Mouse (Mus musculus): ENCODE data around the gene Gabra4. TPM values are rescaled to one million over a fixed set of nuclear protein-coding genes. Genes with fewer than 3 reads are reported as not detected.

The Gabra4 gene
- 8.4 and 11.2 TPM in 2 replicates for polyA plus RNA-seq (2015; fragmentation: Nextera tagmentation; extraction: Ambion mirVana)

- Histone ChIP-seq H3K27me3 (replicated peaks) (peaks cover 20% of the 10 kb centered on the region; the same call in 1 of the 2 replicates), H3K9me3 (no peaks in the 10 kb centered on the region), H3K4me3 (replicated peaks) (peak within 1 kb of the TSS; percentile 53), H3K4me1 (peaks cover 7% of the 10 kb centered on the region; the same call in 1 of the 2 replicates), H3K9ac (no peak within 1 kb of the TSS), H3K4me2 (peak within 1 kb of the TSS; percentile 96), H3K27ac (no peak within 1 kb of the TSS), H3K36me3 (no peaks in the 10 kb centered on the region)
- ATAC-seq (ENCODE audit: insufficient read depth, low FRiP score, low read depth): peak; percentile 56
- under 1% methylated on average over 15 of the region's 15 CpGs for WGBS
Observed at GRCm38 (mm10) chr5:71658115-71658497, at the start of gene Gabra4. Gene Gabra4, minus strand, starts transcription at chr5:71658308.

DNA sequence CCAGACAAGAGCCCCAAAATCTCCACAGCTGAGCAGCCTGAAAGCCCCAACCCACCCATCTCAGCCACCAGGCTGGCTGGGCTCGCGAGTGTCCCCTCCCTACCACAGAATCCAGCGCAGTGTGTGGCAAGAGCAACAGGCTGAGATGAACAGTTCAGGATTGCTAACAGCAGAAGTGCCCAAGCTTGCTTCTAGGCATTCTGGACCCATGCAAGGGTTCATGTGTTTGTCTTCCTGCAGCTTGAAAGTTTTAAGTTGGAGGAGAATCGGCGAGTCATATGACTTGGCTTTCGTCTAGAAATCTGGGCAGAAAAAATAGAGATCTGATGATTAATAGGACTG lies 43.1 kb upstream of the Gabra4 start:
- Histone ChIP-seq H3K36me3 (no peaks in the 10 kb centered on the region), H3K27ac (no peak overlapping the region), H3K4me1 (peaks cover 4% of the 10 kb centered on the region; the same call in 1 of the 2 replicates), H3K9me3 (no peaks in the 10 kb centered on the region), H3K9ac (no peak overlapping the region), H3K4me3 (replicated peaks) (peak overlapping the region; percentile 47), H3K27me3 (replicated peaks) (0 out of 2 replicates have a peak, but pooled peaks cover 3% of the 10 kb centered on the region), H3K4me2 (peak overlapping the region; percentile 80)
- peak; percentile 67; the same call in 1 of the 2 replicates for ATAC-seq (ENCODE audit: insufficient read depth, low FRiP score, low read depth)
- 1% methylated on average over 6 of the region's 6 CpGs for WGBS

GRCm38 (mm10) chr5:71700468-71701272 lies 42.6 kb upstream of the Gabra4 start:
- ATAC-seq (ENCODE audit: insufficient read depth, low FRiP score, low read depth): peak; percentile 87
- under 1% methylated on average over 46 of the region's 46 CpGs for WGBS
- Histone ChIP-seq H3K4me1 (peaks cover 4% of the 10 kb centered on the region; the same call in 1 of the 2 replicates), H3K36me3 (no peaks in the 10 kb centered on the region), H3K4me2 (peak overlapping the region; percentile 80), H3K4me3 (replicated peaks) (peak overlapping the region; percentile 47), H3K9ac (no peak overlapping the region), H3K27ac (no peak overlapping the region), H3K27me3 (replicated peaks) (0 out of 2 replicates have a peak, but pooled peaks cover 3% of the 10 kb centered on the region), H3K9me3 (no peaks in the 10 kb centered on the region)

DNA sequence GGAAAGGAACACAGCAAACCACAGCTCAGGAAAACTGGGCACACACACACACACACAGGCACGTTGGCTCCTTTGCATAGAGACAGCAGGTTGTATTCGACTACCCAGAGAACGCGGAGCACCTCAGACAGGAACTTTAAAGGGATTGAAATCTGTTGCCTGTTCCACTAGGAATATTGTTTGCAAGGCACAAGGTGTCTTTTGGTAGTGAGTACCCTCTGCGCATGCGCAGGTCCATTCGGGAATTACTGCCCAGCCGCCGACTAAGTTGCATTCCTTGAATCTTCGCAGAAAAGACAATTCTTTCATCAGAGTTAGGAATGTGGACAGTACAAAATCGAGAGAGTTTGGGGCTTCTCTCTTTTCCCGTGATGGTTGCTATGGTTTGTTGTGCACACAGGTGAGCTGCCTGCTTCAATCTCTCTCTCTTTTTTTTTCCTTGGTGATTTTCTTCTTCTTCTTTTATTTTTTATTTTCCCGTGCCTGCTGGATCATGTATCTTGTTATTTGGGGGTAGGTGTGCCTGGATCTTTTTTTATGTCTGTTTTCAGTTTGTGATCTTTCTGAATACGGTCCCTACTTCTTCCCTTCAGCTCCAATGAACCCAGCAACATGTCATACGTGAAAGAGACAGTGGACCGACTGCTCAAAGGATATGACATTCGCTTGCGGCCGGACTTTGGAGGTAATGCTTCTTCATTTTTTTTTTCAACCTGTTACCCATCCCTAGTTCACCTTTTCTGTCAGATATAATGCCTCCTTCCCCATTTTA lies 41.8 kb upstream of the Gabra4 start:
- no peaks in the 10 kb centered on the region for H3K36me3 ChIP-seq
- H3K4me2 ChIP-seq: peak overlapping the region; percentile 80
- no peak overlapping the region for H3K9ac ChIP-seq
- H3K27ac ChIP-seq: no peak overlapping the region
- H3K4me1 ChIP-seq: peaks cover 4% of the 10 kb centered on the region; the same call in 1 of the 2 replicates
- H3K4me3 ChIP-seq (replicated peaks): peak overlapping the region; percentile 47
- H3K27me3 ChIP-seq (replicated peaks): 0 out of 2 replicates have a peak, but pooled peaks cover 3% of the 10 kb centered on the region
- no peaks in the 10 kb centered on the region for H3K9me3 ChIP-seq
- WGBS: 1% methylated on average over 19 of the region's 19 CpGs
- ATAC-seq (ENCODE audit: insufficient read depth, low FRiP score, low read depth): no peak

- Histone ChIP-seq H3K36me3 (no peaks in the 10 kb centered on the region), H3K27ac (no peak overlapping the region), H3K9me3 (no peaks in the 10 kb centered on the region), H3K4me3 (replicated peaks) (no peak overlapping the region), H3K9ac (no peak overlapping the region), H3K27me3 (replicated peaks) (no peaks in the 10 kb centered on the region), H3K4me2 (no peak overlapping the region), H3K4me1 (no peaks in the 10 kb centered on the region)
- 42% methylated on average over 4 of the region's 4 CpGs for WGBS
- no peak for ATAC-seq (ENCODE audit: insufficient read depth, low FRiP score, low read depth)
Observed at GRCm38 (mm10) chr5:71665593-71665992, 7.5 kb upstream of the Gabra4 start.

DNA sequence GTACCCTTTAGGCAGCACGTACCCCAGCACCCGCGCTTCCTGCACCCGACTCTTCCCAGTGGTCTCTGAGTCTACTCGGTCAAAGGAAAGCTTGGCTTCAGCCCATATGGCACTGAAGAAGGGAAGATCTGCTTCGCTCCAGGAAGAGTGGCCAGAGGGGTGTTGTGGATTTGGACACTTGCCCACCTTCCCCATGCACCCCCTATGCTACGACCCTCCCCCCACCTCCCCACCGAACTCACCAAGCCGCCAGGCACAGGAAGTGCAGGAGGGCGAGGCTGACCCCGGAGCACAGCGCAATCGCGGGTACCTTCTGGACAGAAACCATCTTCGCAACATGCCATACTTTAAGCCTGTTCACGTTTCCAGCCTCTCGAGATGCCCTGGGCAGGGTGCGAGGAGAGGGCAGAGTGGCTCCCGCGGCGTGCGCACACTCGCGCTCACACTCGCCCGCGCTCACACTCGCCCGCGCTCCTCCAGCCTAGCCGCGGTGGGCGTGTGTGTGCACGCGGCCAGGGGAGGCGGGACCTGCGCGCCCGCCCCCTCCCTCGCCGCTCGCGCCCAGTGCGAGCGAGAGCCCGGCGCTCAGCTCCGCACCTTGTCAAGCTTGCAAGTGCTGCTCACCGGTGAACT lies 510 bp downstream of the Gabra4 start, which contains the start of gene Gabrb1:
Gene Gabrb1 (plus strand): TSS at position 632 of the 633 bp plus-strand sequence.
- H3K4me2 ChIP-seq: peak within 1 kb of the TSS; percentile 96
- H3K4me1 ChIP-seq: peaks cover 7% of the 10 kb centered on the region; the same call in 1 of the 2 replicates
- peak within 1 kb of the TSS; percentile 53 for H3K4me3 ChIP-seq (replicated peaks)
- peak; percentile 89 for ATAC-seq (ENCODE audit: insufficient read depth, low FRiP score, low read depth)
- H3K27ac ChIP-seq: no peak within 1 kb of the TSS
- peaks cover 20% of the 10 kb centered on the region; the same call in 1 of the 2 replicates for H3K27me3 ChIP-seq (replicated peaks)
- H3K9me3 ChIP-seq: no peaks in the 10 kb centered on the region
- WGBS: under 1% methylated on average over 49 of the region's 49 CpGs
- no peak within 1 kb of the TSS for H3K9ac ChIP-seq
- H3K36me3 ChIP-seq: no peaks in the 10 kb centered on the region

DNA sequence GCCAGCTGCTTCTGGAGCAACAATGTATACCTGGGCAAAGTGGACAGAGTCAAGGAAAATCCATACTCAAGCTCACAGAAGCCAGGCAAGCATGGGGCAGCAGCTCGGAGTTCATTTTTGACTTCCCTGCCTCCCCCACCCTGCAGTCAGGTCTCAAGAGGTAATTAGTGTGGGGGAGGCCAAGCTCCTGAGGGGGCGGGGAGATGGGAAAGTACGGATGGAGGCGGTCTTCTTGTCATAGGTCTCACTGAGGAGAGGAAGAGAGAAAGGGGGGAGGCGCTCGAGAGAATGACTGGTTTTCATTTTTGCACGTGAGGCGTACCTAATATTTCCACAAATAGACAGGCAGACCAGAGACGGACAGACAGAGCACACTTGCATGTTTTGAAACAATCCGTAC lies 1.3 kb downstream of the Gabra4 start:
- Histone ChIP-seq H3K9me3 (no peaks in the 10 kb centered on the region), H3K27ac (no peak overlapping the region), H3K4me1 (peaks cover 7% of the 10 kb centered on the region; the same call in 1 of the 2 replicates), H3K4me3 (replicated peaks) (peak overlapping the region; percentile 53), H3K9ac (no peak overlapping the region), H3K27me3 (replicated peaks) (peaks cover 20% of the 10 kb centered on the region; the same call in 1 of the 2 replicates), H3K4me2 (peak overlapping the region; percentile 96), H3K36me3 (no peaks in the 10 kb centered on the region)
- WGBS: 9% methylated on average over 10 of the region's 10 CpGs
- ATAC-seq (ENCODE audit: insufficient read depth, low FRiP score, low read depth): no peak

GRCm38 (mm10) chr5:71654056-71654455 lies 4.1 kb downstream of the Gabra4 start:
- ATAC-seq (ENCODE audit: insufficient read depth, low FRiP score, low read depth): no peak
- H3K9me3 ChIP-seq: no peaks in the 10 kb centered on the region
- H3K27ac ChIP-seq: no peak overlapping the region
- no peak overlapping the region for H3K4me3 ChIP-seq (replicated peaks)
- H3K36me3 ChIP-seq: no peaks in the 10 kb centered on the region
- H3K4me1 ChIP-seq: peaks cover 7% of the 10 kb centered on the region; the same call in 1 of the 2 replicates
- 55% methylated on average over 5 of the region's 5 CpGs for WGBS
- H3K27me3 ChIP-seq (replicated peaks): peaks cover 20% of the 10 kb centered on the region; the same call in 1 of the 2 replicates
- no peak overlapping the region for H3K9ac ChIP-seq
- no peak overlapping the region for H3K4me2 ChIP-seq

DNA sequence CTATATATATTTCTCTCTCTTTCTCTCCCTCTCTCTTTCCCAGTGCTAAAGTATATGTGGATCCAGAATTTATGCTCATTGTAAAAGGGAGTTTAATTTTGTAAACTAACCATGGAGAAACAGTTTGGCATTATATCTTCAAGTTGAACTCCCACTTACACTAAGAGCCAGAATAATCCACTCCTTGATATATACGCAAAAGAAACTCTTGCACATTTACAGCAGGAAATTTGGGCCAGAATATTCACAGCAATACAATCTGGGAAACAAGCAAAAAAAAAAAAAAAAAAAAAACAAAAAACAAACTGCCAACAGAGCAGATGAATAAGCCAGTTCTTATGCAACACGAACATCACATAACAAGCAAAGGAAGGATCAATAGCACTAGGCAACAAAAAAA lies 10.0 kb downstream of the Gabra4 start:
- WGBS: 77% methylated on average over 2 of the region's 2 CpGs
- ATAC-seq (ENCODE audit: insufficient read depth, low FRiP score, low read depth): no peak
- no peaks in the 10 kb centered on the region for H3K4me1 ChIP-seq
- no peak overlapping the region for H3K4me2 ChIP-seq
- no peak overlapping the region for H3K27ac ChIP-seq
- H3K9me3 ChIP-seq: no peaks in the 10 kb centered on the region
- no peak overlapping the region for H3K9ac ChIP-seq
- H3K27me3 ChIP-seq (replicated peaks): no peaks in the 10 kb centered on the region
- no peak overlapping the region for H3K4me3 ChIP-seq (replicated peaks)
- no peaks in the 10 kb centered on the region for H3K36me3 ChIP-seq

DNA sequence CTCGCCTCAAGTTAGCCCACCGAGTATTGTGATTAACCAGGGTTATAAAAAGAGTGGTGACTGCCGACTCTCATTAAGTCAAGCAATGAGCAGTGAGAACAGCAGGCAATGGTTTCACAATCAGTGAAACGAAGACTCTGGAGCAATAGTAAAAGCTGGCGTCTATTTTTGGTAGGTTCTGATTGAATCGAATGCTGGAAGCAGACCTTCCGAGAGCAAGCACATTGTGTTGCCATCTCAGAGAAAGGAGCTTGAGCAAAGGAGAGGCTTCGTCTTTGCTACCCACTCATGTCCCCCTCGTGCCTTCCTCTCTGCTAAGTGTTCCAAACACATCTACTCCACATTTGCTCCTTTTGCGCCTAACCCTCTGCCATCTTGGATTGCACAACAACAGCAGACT lies 18.3 kb downstream of the Gabra4 start:
- no peak for ATAC-seq (ENCODE audit: insufficient read depth, low FRiP score, low read depth)
- Histone ChIP-seq H3K27me3 (replicated peaks) (no peaks in the 10 kb centered on the region), H3K36me3 (no peaks in the 10 kb centered on the region), H3K4me2 (no peak overlapping the region), H3K27ac (no peak overlapping the region), H3K9me3 (no peaks in the 10 kb centered on the region), H3K9ac (no peak overlapping the region), H3K4me1 (no peaks in the 10 kb centered on the region), H3K4me3 (replicated peaks) (no peak overlapping the region)
- 89% methylated on average over 10 of the region's 10 CpGs for WGBS

DNA sequence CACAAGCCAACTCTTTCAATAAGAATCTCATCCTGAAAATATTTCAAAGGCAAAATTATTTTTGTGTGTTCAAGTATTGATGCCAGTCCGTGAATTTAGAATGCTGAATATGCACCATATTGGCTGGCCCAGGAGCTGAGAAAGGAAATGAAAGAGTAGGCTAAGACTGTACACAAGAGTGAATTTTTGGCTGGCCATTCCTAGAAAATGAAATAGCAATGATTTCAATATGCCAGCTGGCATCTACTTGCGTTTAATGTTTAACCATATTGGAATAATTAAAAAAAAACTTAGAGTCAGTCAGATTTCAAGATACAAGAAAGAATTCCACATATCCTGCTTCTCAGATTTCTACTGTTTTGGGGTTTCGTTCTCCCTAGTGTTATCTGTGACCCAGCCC lies 30.3 kb downstream of the Gabra4 start:
- Histone ChIP-seq H3K9me3 (no peaks in the 10 kb centered on the region), H3K4me2 (no peak overlapping the region), H3K9ac (no peak overlapping the region), H3K4me1 (no peaks in the 10 kb centered on the region), H3K4me3 (replicated peaks) (no peak overlapping the region), H3K27ac (no peak overlapping the region), H3K27me3 (replicated peaks) (no peaks in the 10 kb centered on the region), H3K36me3 (no peaks in the 10 kb centered on the region)
- 82% methylated on average over 3 of the region's 3 CpGs for WGBS
- ATAC-seq (ENCODE audit: insufficient read depth, low FRiP score, low read depth): no peak
